Mouse (Mus musculus) limb, embryonic 10.5 days (tissue): ENCODE data around the gene Prickle2. TPM values are rescaled to one million over a fixed set of nuclear protein-coding genes. Genes with fewer than 3 reads are reported as not detected.

Source experiments
- DNase-seq: peaks from one replicate; pipeline ENCODE4 v3.0.0-alpha.2; 2017; ENCODE audit warnings: low spot score
- H3K27ac ChIP-seq: fragments of 300-500 bp; sonication (generic); 2 replicates; pipeline ENCODE4 v1.5.1; 2016; ENCODE audit warnings: mild to moderate bottlenecking
- H3K27me3 ChIP-seq: fragments of 300-500 bp; sonication (generic); 2 replicates; pipeline ENCODE4 v1.6.1; 2016; ENCODE audit warnings: low read depth, mild to moderate bottlenecking; ENCODE audit not compliant: poor library complexity, severe bottlenecking
- H3K36me3 ChIP-seq: fragments of 300-500 bp; sonication (generic); 2 replicates; pipeline ENCODE4 v1.6.1; 2016; ENCODE audit warnings: mild to moderate bottlenecking, moderate library complexity
- H3K4me1 ChIP-seq: fragments of 300-500 bp; sonication (generic); 2 replicates; pipeline ENCODE4 v1.6.1; 2016
- H3K4me3 ChIP-seq: fragments of 300-500 bp; sonication (generic); 2 replicates; pipeline ENCODE4 v1.5.1; 2016; ENCODE audit warnings: mild to moderate bottlenecking, moderate library complexity
- H3K9me3 ChIP-seq: fragments of 300-500 bp; sonication (generic); replicated peaks from 2 replicates; pipeline ENCODE4 v1.6.1; 2016; ENCODE audit warnings: mild to moderate bottlenecking
- WGBS: fragments of 180-500 bp; shearing (Covaris S2); methylation state at CpG from one replicate; pipeline ENCODE4 v1.1.7; 2016; 5-methylcytosine and 5-hydroxymethylcytosine counted together
- polyA plus RNA-seq: library from polyadenylated mRNA; unstranded; fragments of >200 nt; fragmentation: Nextera tagmentation; extraction: Ambion mirVana; gene quantifications from 2 replicates; pipeline ENCODE4 v1.2.1, GENCODE M21; 2016

The Prickle2 gene
- polyA plus RNA-seq, 1 experiment from 2014 or later, result 4.5 TPM

DNA sequence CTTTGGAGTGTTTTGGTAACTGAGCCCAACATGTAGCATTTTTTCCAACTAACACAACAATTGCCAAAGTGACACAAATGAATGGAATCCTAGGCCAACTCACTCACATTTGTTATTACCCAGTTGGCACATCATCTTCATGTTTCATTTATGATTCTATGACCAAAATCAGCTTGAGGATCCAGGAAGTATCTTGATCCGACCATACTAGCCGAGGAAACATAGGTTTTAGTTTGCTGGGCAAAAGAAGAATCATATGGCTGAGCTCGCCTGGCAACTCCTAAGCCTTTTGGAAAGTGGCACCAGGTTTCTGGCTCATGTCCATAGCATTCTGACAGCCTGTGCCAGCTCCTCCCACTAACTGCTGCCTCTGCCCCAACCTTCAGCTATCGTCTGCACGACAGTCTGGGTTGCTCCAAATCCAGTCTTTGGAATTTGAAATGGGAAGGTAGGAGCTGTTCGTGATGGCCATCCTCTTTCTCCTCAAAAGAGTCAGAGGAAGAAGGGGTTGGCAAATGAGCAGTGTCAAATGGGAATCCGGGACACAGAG, 184.4 kb downstream of the Prickle2 start:
- WGBS, result 76% methylated on average over 7 of the region's 7 CpGs
- Histone ChIP-seq H3K4me3 (no peak overlapping the region), H3K27ac (no peak overlapping the region), H3K4me1 (peaks cover 11% of the 10 kb centered on the region), H3K27me3 (no peaks in the 10 kb centered on the region), H3K36me3 (no peaks in the 10 kb centered on the region), H3K9me3 (no peaks in the 10 kb centered on the region)
- no peak for DNase-seq

DNA sequence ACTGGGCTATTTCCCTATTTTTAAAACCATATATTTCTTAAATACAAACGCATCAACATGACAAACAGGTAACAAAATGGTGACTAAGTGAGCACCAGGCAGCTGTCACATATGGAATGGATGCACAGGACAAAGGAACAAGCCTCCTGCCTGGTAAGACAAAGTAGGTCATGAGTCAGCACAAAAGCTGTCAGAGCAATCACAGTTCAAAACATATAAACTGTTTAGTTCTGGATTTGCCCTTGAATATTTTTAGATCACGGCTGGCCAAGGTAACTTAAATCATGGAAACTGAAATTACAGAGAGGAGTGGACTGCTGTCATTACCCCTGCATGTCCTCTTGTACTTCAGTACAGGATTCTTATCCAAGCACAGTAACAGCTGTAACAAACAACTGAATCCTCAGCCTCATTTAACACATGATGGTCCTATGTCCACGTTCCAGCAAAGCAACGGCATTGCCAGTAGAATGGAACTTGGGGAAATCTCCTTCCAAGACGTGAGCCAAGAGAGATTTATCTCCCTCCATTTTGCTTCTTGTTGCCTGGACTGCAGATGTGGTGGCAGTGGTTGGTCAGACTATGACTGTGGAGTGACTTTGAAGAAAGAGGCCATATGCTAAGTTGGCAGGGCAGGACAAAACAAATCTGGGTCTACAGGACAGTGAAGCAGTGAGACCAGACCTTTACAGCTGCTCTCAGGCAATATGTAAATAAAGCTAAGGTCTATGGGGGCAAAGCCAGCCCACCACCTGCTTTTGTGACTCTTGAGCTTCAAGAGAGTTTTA, 185.7 kb downstream of the Prickle2 start:
- no peaks in the 10 kb centered on the region for H3K9me3 ChIP-seq
- H3K4me3 ChIP-seq, result no peak overlapping the region
- DNase-seq, result no peak
- H3K36me3 ChIP-seq, result no peaks in the 10 kb centered on the region
- H3K27me3 ChIP-seq, result no peaks in the 10 kb centered on the region
- 78% methylated on average over 5 of the region's 5 CpGs for WGBS
- H3K27ac ChIP-seq, result no peak overlapping the region
- peaks cover 7% of the 10 kb centered on the region for H3K4me1 ChIP-seq

DNA sequence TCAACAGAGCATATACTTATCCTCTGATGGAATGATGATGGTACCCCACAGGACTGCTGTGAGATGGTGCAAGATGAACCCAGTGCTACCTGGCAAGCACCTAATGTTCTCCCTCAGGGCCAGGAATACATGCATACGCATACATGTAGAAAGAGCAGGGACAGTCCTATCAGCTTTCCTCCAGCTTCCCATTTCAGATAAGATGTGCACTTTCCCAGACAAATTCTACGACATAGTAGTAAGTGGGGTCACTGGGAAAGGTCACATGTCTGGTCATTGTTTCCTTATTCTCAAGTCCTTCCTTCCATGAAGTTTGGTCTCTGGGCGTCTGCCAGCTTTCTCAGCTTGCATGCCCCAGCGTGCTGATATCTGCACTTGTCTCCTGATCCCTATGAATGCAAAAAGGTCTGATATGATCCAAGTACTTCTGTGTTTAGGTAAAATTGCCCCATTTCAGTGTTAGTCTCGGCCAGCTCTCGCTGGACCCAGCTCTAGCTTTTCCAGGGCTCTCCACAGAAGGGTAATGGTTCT, 187.5 kb downstream of the Prickle2 start:
- Histone ChIP-seq H3K36me3 (no peaks in the 10 kb centered on the region), H3K27me3 (no peaks in the 10 kb centered on the region), H3K4me1 (peaks cover 7% of the 10 kb centered on the region), H3K9me3 (no peaks in the 10 kb centered on the region), H3K27ac (no peak overlapping the region), H3K4me3 (no peak overlapping the region)
- WGBS, result 86% methylated on average over 6 of the region's 6 CpGs
- no peak for DNase-seq

DNA sequence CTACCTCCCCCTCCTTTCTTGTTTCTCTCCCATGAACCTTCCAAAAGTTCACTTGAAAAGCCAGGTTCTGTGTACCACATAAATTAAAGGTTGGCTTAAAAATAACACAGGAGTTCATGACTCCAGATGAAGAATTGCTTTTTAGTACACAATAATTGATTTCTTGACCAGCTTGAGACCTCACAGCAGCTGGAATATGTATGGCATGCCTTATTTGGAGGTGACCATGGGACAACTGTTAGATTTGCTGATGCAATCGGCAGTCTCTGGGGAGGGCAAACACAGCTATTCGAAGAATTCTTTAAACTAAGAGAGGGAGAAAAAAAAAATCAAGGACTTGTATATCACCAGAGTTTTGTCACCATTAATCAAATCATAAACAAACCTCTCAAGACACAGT, 189.0 kb downstream of the Prickle2 start:
- DNase-seq, result no peak
- no peak overlapping the region for H3K27ac ChIP-seq
- H3K9me3 ChIP-seq, result no peaks in the 10 kb centered on the region
- no peak overlapping the region for H3K4me3 ChIP-seq
- 66% methylated on average over 2 of the region's 2 CpGs for WGBS
- H3K4me1 ChIP-seq, result peaks cover 7% of the 10 kb centered on the region
- no peaks in the 10 kb centered on the region for H3K27me3 ChIP-seq
- H3K36me3 ChIP-seq, result no peaks in the 10 kb centered on the region

DNA sequence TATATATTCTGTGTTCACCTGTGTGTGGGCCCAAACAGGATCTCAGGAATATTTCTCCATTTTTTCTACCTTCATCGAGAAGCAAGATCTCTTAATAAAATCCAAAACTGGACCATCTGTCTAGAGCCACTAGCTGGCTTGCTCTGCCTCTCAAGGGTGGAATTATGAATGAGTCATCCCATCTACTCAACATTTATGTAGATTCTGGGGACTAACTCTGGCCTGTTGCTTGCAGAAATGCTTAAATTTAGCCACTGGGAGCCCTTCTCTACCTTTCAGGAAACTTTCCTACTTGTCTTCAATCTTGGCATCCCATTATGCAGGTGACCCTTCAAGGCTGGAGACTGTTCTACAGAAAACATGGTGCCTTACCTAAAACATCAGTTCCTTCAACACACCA, 194.0 kb downstream of the Prickle2 start:
- no peaks in the 10 kb centered on the region for H3K36me3 ChIP-seq
- no peaks in the 10 kb centered on the region for H3K27me3 ChIP-seq
- H3K9me3 ChIP-seq, result no peaks in the 10 kb centered on the region
- DNase-seq, result no peak
- no peak overlapping the region for H3K27ac ChIP-seq
- 82% methylated on average over 1 of the region's 1 CpGs for WGBS
- no peak overlapping the region for H3K4me3 ChIP-seq
- H3K4me1 ChIP-seq, result peaks cover 17% of the 10 kb centered on the region

DNA sequence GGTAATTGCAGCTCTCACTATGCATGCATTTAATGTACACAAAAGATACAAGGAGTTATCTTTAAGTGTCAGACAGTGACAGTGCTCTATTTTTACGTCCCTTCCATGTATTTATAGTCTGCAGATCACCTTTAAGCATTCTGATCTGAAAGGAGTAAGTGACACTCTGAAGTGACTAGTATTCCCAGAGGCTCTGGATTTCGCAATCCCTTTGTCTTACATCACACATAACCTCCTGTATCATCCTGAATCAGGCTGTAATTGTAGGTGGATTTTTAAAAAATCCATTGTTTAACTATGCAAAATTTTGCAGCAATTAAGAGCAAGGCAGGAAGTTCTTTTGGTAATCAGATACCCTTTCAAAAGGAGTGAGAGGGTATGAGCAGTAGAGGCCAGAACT, 196.2 kb downstream of the Prickle2 start:
- no peaks in the 10 kb centered on the region for H3K9me3 ChIP-seq
- no peak overlapping the region for H3K4me3 ChIP-seq
- peaks cover 17% of the 10 kb centered on the region for H3K4me1 ChIP-seq
- 49% methylated on average over 2 of the region's 2 CpGs for WGBS
- DNase-seq, result no peak
- no peaks in the 10 kb centered on the region for H3K36me3 ChIP-seq
- H3K27ac ChIP-seq, result no peak overlapping the region
- no peaks in the 10 kb centered on the region for H3K27me3 ChIP-seq

DNA sequence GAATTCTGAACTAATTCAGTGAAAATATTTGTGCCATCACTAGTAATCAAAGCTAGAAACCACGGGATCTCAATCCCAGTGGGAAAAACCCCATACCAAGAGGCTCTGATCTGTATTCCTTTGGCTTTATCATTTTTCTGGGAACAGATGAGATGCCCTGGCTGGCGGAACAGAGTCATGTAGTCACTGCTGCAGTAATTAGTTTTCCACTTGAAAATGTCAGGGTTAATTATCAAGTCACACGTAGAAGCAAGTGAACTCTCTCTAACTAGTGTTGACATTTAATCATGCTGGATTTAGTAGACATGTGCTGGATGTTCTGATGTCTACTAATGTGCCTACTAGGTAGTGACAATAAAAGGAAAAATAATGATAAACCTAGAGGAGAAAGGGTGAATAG, 199.7 kb downstream of the Prickle2 start:
- DNase-seq, result no peak
- H3K27me3 ChIP-seq, result no peaks in the 10 kb centered on the region
- no peaks in the 10 kb centered on the region for H3K9me3 ChIP-seq
- H3K4me1 ChIP-seq, result peaks cover 17% of the 10 kb centered on the region
- 78% methylated on average over 3 of the region's 3 CpGs for WGBS
- H3K27ac ChIP-seq, result no peak overlapping the region
- no peak overlapping the region for H3K4me3 ChIP-seq
- H3K36me3 ChIP-seq, result no peaks in the 10 kb centered on the region

DNA sequence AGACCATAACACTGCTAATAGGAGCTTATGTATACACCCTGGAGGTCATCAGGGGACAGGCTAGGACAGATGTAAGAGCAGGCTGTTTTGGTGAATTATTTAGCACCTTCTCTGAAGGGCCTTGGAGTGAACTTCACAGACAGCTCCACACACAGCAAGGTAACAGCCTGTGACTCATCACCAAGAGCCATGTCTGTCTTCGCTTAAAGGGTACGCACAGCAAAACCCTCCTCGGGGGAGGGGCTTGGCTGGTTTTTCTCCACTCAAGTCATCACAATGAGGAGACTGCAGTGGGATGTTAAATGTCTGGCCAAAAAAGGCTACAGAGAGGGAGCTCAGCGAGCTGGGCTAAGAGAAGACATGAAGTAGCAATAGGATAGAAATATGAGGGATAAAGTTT, 206.5 kb downstream of the Prickle2 start:
- Histone ChIP-seq H3K4me1 (peaks cover 5% of the 10 kb centered on the region; the same call in 1 of the 2 replicates), H3K27me3 (no peaks in the 10 kb centered on the region), H3K27ac (no peak overlapping the region), H3K36me3 (no peaks in the 10 kb centered on the region), H3K4me3 (no peak overlapping the region), H3K9me3 (no peaks in the 10 kb centered on the region)
- no peak for DNase-seq
- WGBS, result 64% methylated on average over 4 of the region's 4 CpGs

DNA sequence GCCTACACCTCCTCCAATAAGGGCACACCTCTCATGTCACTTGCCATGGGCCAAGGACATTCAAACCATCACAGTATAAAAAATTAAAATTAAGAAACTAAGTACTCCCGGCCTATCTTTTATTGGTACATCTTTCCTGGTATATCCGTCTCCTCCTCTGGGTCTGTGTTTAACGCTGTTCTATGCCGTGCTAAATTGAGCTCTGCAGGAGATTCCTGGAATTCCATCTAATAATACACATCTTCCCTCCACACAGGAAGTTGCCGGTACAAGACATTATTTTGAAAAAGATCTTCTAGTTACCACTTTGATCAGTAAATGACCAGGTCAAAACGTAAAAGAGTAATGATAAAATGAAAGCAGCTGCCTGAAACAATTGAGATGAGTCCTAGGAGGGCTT, 207.4 kb downstream of the Prickle2 start:
- peaks cover 5% of the 10 kb centered on the region; the same call in 1 of the 2 replicates for H3K4me1 ChIP-seq
- H3K27ac ChIP-seq, result no peak overlapping the region
- no peaks in the 10 kb centered on the region for H3K27me3 ChIP-seq
- H3K36me3 ChIP-seq, result no peaks in the 10 kb centered on the region
- no peaks in the 10 kb centered on the region for H3K9me3 ChIP-seq
- no peak for DNase-seq
- WGBS, result 63% methylated on average over 6 of the region's 6 CpGs
- H3K4me3 ChIP-seq, result no peak overlapping the region

DNA sequence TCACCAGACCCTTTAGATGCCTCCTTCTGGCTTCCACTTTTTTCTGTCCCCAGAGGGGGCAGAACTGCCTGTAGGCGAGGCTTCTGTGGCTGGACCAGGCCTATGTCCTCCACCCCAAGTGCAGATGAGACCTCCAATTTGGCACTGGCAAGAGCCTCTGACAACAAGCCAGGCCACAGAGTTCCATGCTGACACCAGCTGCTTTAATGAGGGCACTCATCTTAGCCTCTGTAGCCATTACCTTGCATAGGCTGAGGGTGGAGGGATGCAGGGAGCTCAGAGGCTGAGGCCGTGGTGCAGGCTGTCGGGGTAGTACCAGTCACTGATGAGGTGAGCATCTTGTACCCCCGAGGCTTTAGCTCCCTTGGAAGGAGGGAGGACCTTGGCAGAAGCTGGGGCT, 208.7 kb downstream of the Prickle2 start:
- WGBS, result 76% methylated on average over 4 of the region's 4 CpGs
- Histone ChIP-seq H3K27me3 (no peaks in the 10 kb centered on the region), H3K36me3 (no peaks in the 10 kb centered on the region)

DNA sequence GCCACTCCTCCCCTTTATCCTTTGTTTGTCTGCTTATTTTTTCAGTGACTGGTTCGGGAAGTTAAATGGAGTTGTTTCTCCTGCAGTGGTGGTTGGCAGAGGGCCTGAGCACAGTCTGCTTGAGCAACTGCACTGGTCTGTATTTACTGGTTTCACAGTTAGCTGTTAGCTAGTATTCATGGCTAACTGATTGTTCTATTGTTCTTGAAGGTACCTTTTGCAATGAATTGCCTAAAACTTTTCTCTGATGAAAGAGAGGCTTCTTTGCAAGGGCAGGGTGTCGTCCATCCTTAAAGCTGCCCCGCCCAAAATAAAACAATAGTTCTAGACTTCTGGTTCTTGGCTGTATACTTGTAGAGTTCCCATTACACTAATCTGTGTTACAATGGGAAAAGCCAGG, 210.5 kb downstream of the Prickle2 start:
- H3K4me3 ChIP-seq, result no peak overlapping the region
- H3K9me3 ChIP-seq, result no peaks in the 10 kb centered on the region
- no peaks in the 10 kb centered on the region for H3K36me3 ChIP-seq
- 80% methylated on average over 3 of the region's 3 CpGs for WGBS
- no peaks in the 10 kb centered on the region for H3K27me3 ChIP-seq
- no peak overlapping the region for H3K27ac ChIP-seq
- DNase-seq, result no peak
- peaks cover 5% of the 10 kb centered on the region; the same call in 1 of the 2 replicates for H3K4me1 ChIP-seq

More for the DNA sequence above, 208.7 kb downstream of the Prickle2 start:
- no peak for DNase-seq
- H3K4me3 ChIP-seq, result no peak overlapping the region
- no peak overlapping the region for H3K27ac ChIP-seq
- H3K9me3 ChIP-seq, result no peaks in the 10 kb centered on the region
- H3K4me1 ChIP-seq, result peaks cover 5% of the 10 kb centered on the region; the same call in 1 of the 2 replicates

DNA sequence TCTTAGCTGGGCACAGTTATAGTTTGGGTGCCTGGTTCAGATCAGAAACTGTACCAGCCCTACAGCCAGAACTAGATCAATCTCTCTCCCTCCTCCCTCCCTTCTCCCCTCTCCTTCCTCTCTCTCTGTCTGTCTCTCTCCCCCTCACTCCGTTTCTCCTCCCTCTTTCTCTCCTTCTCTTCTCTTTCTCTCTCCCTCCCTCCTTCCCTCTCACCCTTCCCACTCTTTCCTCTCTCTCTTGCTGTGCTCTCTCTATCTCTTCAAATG, 224.3 kb downstream of the Prickle2 start:
- no peak for DNase-seq
- Histone ChIP-seq H3K4me3 (peak overlapping the region; percentile 62), H3K4me1 (peaks cover 15% of the 10 kb centered on the region), H3K36me3 (no peaks in the 10 kb centered on the region), H3K27me3 (no peaks in the 10 kb centered on the region), H3K27ac (peak overlapping the region; percentile 46; the same call in 1 of the 2 replicates), H3K9me3 (no peaks in the 10 kb centered on the region)
- WGBS, result 22% methylated on average over 1 of the region's 1 CpGs

DNA sequence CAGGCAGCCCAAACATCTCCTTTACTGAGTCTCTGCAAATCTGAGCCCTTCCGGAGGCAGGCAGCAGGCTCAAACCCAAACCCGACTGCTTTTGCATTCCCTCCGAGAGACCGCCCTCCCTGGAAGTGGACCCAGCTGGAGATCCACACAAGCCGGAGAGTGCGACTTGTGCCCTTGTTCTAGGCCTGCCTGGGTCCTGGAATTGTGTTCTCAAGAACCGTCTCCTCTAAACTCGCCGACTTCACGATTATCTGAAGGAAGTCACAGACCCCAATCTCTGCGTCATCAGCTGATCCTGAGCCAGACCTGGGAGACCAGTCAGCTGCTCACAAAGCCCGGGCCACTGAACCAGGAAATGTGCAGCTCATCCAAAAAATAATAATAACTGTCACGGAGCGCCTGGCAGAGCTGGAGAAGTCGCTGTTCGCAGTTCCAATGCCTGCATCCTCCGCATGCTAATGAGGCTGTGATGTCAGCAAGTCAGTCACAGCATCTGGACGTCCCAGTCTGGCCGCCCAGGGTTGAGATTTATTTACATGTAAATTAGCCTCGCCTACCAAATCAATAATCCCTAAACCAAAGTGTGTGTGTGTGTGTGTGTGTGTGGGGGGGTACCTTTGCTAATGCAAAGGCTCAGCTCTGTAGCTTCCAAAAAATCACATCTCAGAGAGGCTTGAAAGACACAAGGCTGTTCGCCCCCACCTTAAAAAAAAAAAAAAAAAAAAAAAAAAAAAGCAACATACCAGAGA, 224.8 kb downstream of the Prickle2 start:
- no peaks in the 10 kb centered on the region for H3K27me3 ChIP-seq
- no peak overlapping the region for H3K27ac ChIP-seq
- H3K4me1 ChIP-seq, result peaks cover 15% of the 10 kb centered on the region
- H3K4me3 ChIP-seq, result peak overlapping the region; percentile 62
- H3K9me3 ChIP-seq, result no peaks in the 10 kb centered on the region
- peak; percentile 57 for DNase-seq
- under 1% methylated on average over 21 of the region's 21 CpGs for WGBS
- no peaks in the 10 kb centered on the region for H3K36me3 ChIP-seq
